Mouse (Mus musculus) brain, embryonic 14.5 days (tissue): Measurements from ENCODE around the gene Sat1.

Experiments
- CTCF ChIP-seq: fragments of 200-500 bp; IDR thresholded peaks from 2 replicates; pipeline ENCODE4 v1.5.1; 2012; ENCODE audit warnings: inconsistent platforms, mild to moderate bottlenecking, moderate library complexity, borderline replicate concordance; ENCODE audit not compliant: insufficient read depth, insufficient read length; ENCODE audit errors: extremely low read depth
- POLR2A ChIP-seq: fragments of 200-500 bp; IDR thresholded peaks from 2 replicates; pipeline ENCODE4 v1.6.1; 2012; ENCODE audit warnings: mild to moderate bottlenecking, inconsistent platforms, borderline replicate concordance; ENCODE audit not compliant: poor library complexity, insufficient read depth, insufficient read length, severe bottlenecking; ENCODE audit errors: extremely low read depth

GRCm38 (mm10) chrX:155177230-155177629, 39.0 kb downstream of the Sat1 start:
- no peak for TF ChIP-seq CTCF
- no peak for TF ChIP-seq POLR2A
